Mouse (Mus musculus) activated CD4-positive, CD25-positive, alpha-beta regulatory T cell, adult 4 months (primary cell): ENCODE measurements around the gene Nrf1. TPM values are rescaled to one million over a fixed set of nuclear protein-coding genes. Genes with fewer than 3 reads are reported as not detected.
A peak's percentile ranks its signal among the peaks of the same experiment; 100 is the strongest.

Experiments
- ATAC-seq: one replicate; pipeline ENCODE4 v1.8.0; 2017
- polyA plus RNA-seq, 2 experiments: library from polyadenylated mRNA; unstranded; fragments of 100-300 nt; shearing (Covaris generic); gene quantifications; one replicate each; pipeline ENCODE4 v1.2.1; 2017

Gene Nrf1
- polyA plus RNA-seq, result 10 to 100 TPM; 72.8 to 78.3 TPM

- peak; percentile 72 for ATAC-seq
Measured at GRCm38 (mm10) chr6:30047271-30048162, at the start of gene Nrf1. Gene Nrf1 (plus strand): TSS chr6:30047988.

- no peak for ATAC-seq
Measured at GRCm38 (mm10) chr6:29998140-29998539, 49.6 kb upstream of the Nrf1 start.

GRCm38 (mm10) chr6:29998771-29999170 lies 49.0 kb upstream of the Nrf1 start:
- no peak for ATAC-seq

GRCm38 (mm10) chr6:30002628-30003027 lies 45.2 kb upstream of the Nrf1 start:
- no peak for ATAC-seq

- no peak for ATAC-seq
Measured at GRCm38 (mm10) chr6:30005851-30006250, 41.9 kb upstream of the Nrf1 start.

- ATAC-seq, result no peak
Measured at GRCm38 (mm10) chr6:30009204-30009603, 38.6 kb upstream of the Nrf1 start.

GRCm38 (mm10) chr6:30013520-30013919 lies 34.3 kb upstream of the Nrf1 start:
- ATAC-seq, result no peak

GRCm38 (mm10) chr6:30014187-30014864 lies 33.5 kb upstream of the Nrf1 start:
- ATAC-seq, result no peak

GRCm38 (mm10) chr6:30021241-30021640 lies 26.5 kb upstream of the Nrf1 start:
- no peak for ATAC-seq

GRCm38 (mm10) chr6:30021656-30022055 lies 26.1 kb upstream of the Nrf1 start:
- no peak for ATAC-seq

- no peak for ATAC-seq
Measured at GRCm38 (mm10) chr6:30026799-30027198, 21.0 kb upstream of the Nrf1 start.

- ATAC-seq, result no peak
Measured at GRCm38 (mm10) chr6:30028358-30028757, 19.4 kb upstream of the Nrf1 start.

- no peak for ATAC-seq
Measured at GRCm38 (mm10) chr6:30035112-30035511, 12.7 kb upstream of the Nrf1 start.

- no peak for ATAC-seq
Measured at GRCm38 (mm10) chr6:30041498-30041897, 6.3 kb upstream of the Nrf1 start.

GRCm38 (mm10) chr6:30042483-30042882 lies 5.3 kb upstream of the Nrf1 start:
- ATAC-seq, result no peak

- peak; percentile 50 for ATAC-seq
Measured at GRCm38 (mm10) chr6:30048163-30048500, 344 bp downstream of the Nrf1 start.

GRCm38 (mm10) chr6:30048501-30049353 lies 939 bp downstream of the Nrf1 start:
- ATAC-seq, result peak; percentile 25

GRCm38 (mm10) chr6:30053116-30053515 lies 5.3 kb downstream of the Nrf1 start:
- ATAC-seq, result peak; percentile 42

- no peak for ATAC-seq
Measured at GRCm38 (mm10) chr6:30062544-30062943, 14.8 kb downstream of the Nrf1 start.

- ATAC-seq, result no peak
Measured at GRCm38 (mm10) chr6:30065369-30065768, 17.6 kb downstream of the Nrf1 start.

- ATAC-seq, result no peak
Measured at GRCm38 (mm10) chr6:30066746-30067145, 19.0 kb downstream of the Nrf1 start.

- ATAC-seq, result no peak
Measured at GRCm38 (mm10) chr6:30072476-30072875, 24.7 kb downstream of the Nrf1 start.

- ATAC-seq, result no peak
Measured at GRCm38 (mm10) chr6:30078938-30079529, 31.2 kb downstream of the Nrf1 start.
